Mouse (Mus musculus): ENCODE data around the gene Slc12a6.

DNA sequence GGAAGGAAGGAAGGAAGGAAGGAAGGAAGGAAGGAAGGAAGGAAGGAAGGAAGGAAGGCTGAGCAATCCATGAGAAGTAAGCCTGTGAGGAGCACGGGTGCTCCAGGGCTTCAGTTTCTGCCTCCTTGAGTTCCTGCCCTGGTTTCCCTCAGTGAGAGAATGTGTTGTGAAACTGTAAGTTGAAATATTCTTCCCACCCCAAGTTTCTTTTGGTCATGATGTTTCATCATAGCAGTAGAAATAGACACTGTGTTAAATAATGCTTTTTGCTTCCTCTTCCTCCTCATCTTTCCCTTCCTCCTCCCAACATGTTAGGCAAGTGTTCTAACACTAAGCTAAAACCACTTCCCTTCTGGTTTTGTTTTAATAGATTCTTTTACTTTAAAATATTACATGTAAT, 33.0 kb upstream of the Slc12a6 start:
- TF ChIP-seq CTCF (IDR thresholded peaks at IDR 0.05; ENCODE audit: low read depth, low read length) = no peak
- TF ChIP-seq POLR2A (IDR thresholded peaks at IDR 0.05; ENCODE audit: extremely low read depth, insufficient read depth, low read length) = no peak
